Mouse (Mus musculus): ENCODE measurements around the gene Klrc3.
"Not testable (repeated sequence)": the region's sequence is repeated elsewhere in the genome, so short reads cannot be mapped to it uniquely, and the experiment has no call there.

Klrc3 gene

GRCm38 (mm10) chr6:129643237-129643636 is at the start of gene Klrc3:
Gene Klrc3, minus strand, starts transcription at chr6:129643337.
- not testable (repeated sequence) for DNase-seq (ENCODE audit: low spot score in 2 of 2)

- DNase-seq (ENCODE audit: low spot score in 2 of 2) = not testable (repeated sequence)
These were observed 48.3 kb upstream of the Klrc3 start for GRCm38 (mm10) chr6:129691436-129691835.

- DNase-seq (ENCODE audit: low spot score in 2 of 2) = no peak
These were observed 37.2 kb upstream of the Klrc3 start for GRCm38 (mm10) chr6:129680379-129680778.

- DNase-seq (ENCODE audit: low spot score in 2 of 2) = no peak
These were observed 35.7 kb upstream of the Klrc3 start, which contains the start of gene Klrc1 for GRCm38 (mm10) chr6:129678873-129679272. Gene Klrc1, minus strand, starts transcription at chr6:129678973.

GRCm38 (mm10) chr6:129661301-129661700 is 18.2 kb upstream of the Klrc3 start:
- DNase-seq (ENCODE audit: low spot score in 2 of 2) = not testable (repeated sequence)

- not testable (repeated sequence) for DNase-seq (ENCODE audit: low spot score in 2 of 2)
These were observed 17.5 kb upstream of the Klrc3 start, which contains the start of gene Klrc2 for GRCm38 (mm10) chr6:129660589-129660988. Gene Klrc2, minus strand, starts transcription at chr6:129660689.

GRCm38 (mm10) chr6:129644054-129644453 is 917 bp upstream of the Klrc3 start:
- not testable (repeated sequence) for DNase-seq (ENCODE audit: low spot score in 2 of 2)

GRCm38 (mm10) chr6:129631046-129631445 is 12.1 kb downstream of the Klrc3 start:
- DNase-seq (ENCODE audit: low spot score in 2 of 2) = not testable (repeated sequence)

- no peak for DNase-seq (ENCODE audit: low spot score in 2 of 2)
These were observed 19.4 kb downstream of the Klrc3 start, which contains the start of gene Klrk1 for GRCm38 (mm10) chr6:129623735-129624134. Gene Klrk1, minus strand, starts transcription at chr6:129623864.

GRCm38 (mm10) chr6:129608372-129608771 is 34.8 kb downstream of the Klrc3 start:
- no peak for DNase-seq (ENCODE audit: low spot score in 2 of 2)

GRCm38 (mm10) chr6:129591508-129591907 is 51.6 kb downstream of the Klrc3 start, which contains the start of gene Klrd1:
Gene Klrd1, plus strand, starts transcription at chr6:129591782.
- no peak for DNase-seq (ENCODE audit: low spot score in 2 of 2)

All from left cerebral cortex, adult 9 months (tissue).